Comparison of ENCODE assay signal across 8 mouse cellular contexts in genomic region chr19:53528752-53529454, GRCm38 (mm10). TPM values are rescaled to one million over a fixed set of nuclear protein-coding genes. Genes with fewer than 3 reads are reported as not detected.
DNase-seq lines count a peak whose midpoint lies in the region; ATAC-seq and TF ChIP-seq lines count a peak whose summit lies in the region.

Dusp5 (plus strand) TSS chr19:53529109.

- peak; percentile 96 for ATAC-seq in embryonic facial prominence, embryonic 14.5 days (ENCODE audit: low read depth)
- ATAC-seq in limb, embryonic 14.5 days (ENCODE audit: low FRiP score, low read depth), result peak; percentile 98
- peak; percentile 95 for ATAC-seq in midbrain, postnatal 0 days (ENCODE audit: low FRiP score)

- peaks cover 8% of the 10 kb centered on the region; the same call in 1 of the 2 replicates for H3K4me1 ChIP-seq in embryonic facial prominence, embryonic 14.5 days (ENCODE audit: control insufficient read depth, insufficient read depth, low read length)
- H3K4me1 ChIP-seq in limb, embryonic 14.5 days (ENCODE audit: control insufficient read depth, insufficient read depth, low read length), result 0 out of 2 replicates have a peak, but pooled peaks cover 8% of the 10 kb centered on the region
- no peaks in the 10 kb centered on the region for H3K4me1 ChIP-seq in midbrain, postnatal 0 days (ENCODE audit: insufficient read depth, low read length)

- H3K9me3 ChIP-seq in embryonic facial prominence, embryonic 14.5 days (ENCODE audit: control insufficient read depth, low read length), result no peaks in the 10 kb centered on the region
- H3K9me3 ChIP-seq in limb, embryonic 14.5 days (ENCODE audit: control insufficient read depth, low read length), result no peaks in the 10 kb centered on the region
- H3K9me3 ChIP-seq in midbrain, postnatal 0 days (ENCODE audit: low read length), result no peaks in the 10 kb centered on the region

- TF ChIP-seq POLR2A in limb, embryonic 14.5 days (IDR thresholded peaks at IDR 0.05; ENCODE audit: borderline replicate concordance, extremely low read depth, insufficient read depth, insufficient read length), result peak; percentile 57; the same call in 1 of the 2 replicates

- peak; percentile 93 for DNase-seq in 3T3-L1 (ENCODE audit: low read depth, low spot score)
- DNase-seq in adrenal gland, postnatal 4 days (ENCODE audit: low spot score in 2 of 2), result peak; percentile 92 to 97
- DNase-seq in embryonic facial prominence, embryonic 14.5 days (ENCODE audit: low spot score), result peak; percentile 98
- peak; percentile 97 for DNase-seq in heart, adult 8-10 months (ENCODE audit: low spot score)
- peak; percentile 98 for DNase-seq in kidney, adult 9 months
- peak; percentile 96 for DNase-seq in limb, embryonic 14.5 days (ENCODE audit: low spot score)
- DNase-seq in midbrain, postnatal 0 days (ENCODE audit: low spot score), result peak; percentile 97
- peak; percentile 97 for DNase-seq in spleen, postnatal 14 days (ENCODE audit: low spot score in 2 of 2)

- peak within 1 kb of the TSS; percentile 80 for H3K9ac ChIP-seq in embryonic facial prominence, embryonic 14.5 days (ENCODE audit: low read depth, low read length)
- peak within 1 kb of the TSS; percentile 75 for H3K9ac ChIP-seq in limb, embryonic 14.5 days (ENCODE audit: low read depth, low read length, severe bottlenecking)
- H3K9ac ChIP-seq in midbrain, postnatal 0 days (replicated peaks; ENCODE audit: low read length, poor library complexity, severe bottlenecking), result peak within 1 kb of the TSS; percentile 59

- 0 out of 2 replicates have a peak within 1 kb of the TSS, but pooled peaks have one; percentile 15 for H3K27ac ChIP-seq in embryonic facial prominence, embryonic 14.5 days (replicated peaks; ENCODE audit: low read depth, low read length)
- H3K27ac ChIP-seq in limb, embryonic 14.5 days (replicated peaks; ENCODE audit: low read depth, low read length), result no peak within 1 kb of the TSS
- H3K27ac ChIP-seq in midbrain, postnatal 0 days (ENCODE audit: low read depth, low read length), result no peak within 1 kb of the TSS

- H3K27me3 ChIP-seq in embryonic facial prominence, embryonic 14.5 days (replicated peaks; ENCODE audit: control insufficient read depth, insufficient read depth, low read length), result peaks cover 19% of the 10 kb centered on the region
- peaks cover 15% of the 10 kb centered on the region; the same call in 1 of the 2 replicates for H3K27me3 ChIP-seq in limb, embryonic 14.5 days (ENCODE audit: control insufficient read depth, insufficient read depth, low read length)
- peaks cover 26% of the 10 kb centered on the region for H3K27me3 ChIP-seq in midbrain, postnatal 0 days (ENCODE audit: insufficient read depth, low read length)

- H3K4me2 ChIP-seq in embryonic facial prominence, embryonic 14.5 days (ENCODE audit: low read depth, low read length), result peak within 1 kb of the TSS; percentile 89
- peak within 1 kb of the TSS; percentile 87 for H3K4me2 ChIP-seq in limb, embryonic 14.5 days (replicated peaks; ENCODE audit: low read depth, low read length, severe bottlenecking)
- H3K4me2 ChIP-seq in midbrain, postnatal 0 days (ENCODE audit: low read depth, low read length, poor library complexity, severe bottlenecking), result peak within 1 kb of the TSS; percentile 80

- H3K4me3 ChIP-seq in embryonic facial prominence, embryonic 14.5 days (ENCODE audit: low read depth, low read length), result peak within 1 kb of the TSS; percentile 67
- peak within 1 kb of the TSS; percentile 69 for H3K4me3 ChIP-seq in limb, embryonic 14.5 days (replicated peaks; ENCODE audit: low read length)
- peak within 1 kb of the TSS; percentile 50 for H3K4me3 ChIP-seq in midbrain, postnatal 0 days (ENCODE audit: low read depth, low read length)

- TF ChIP-seq CTCF in midbrain, postnatal 0 days (IDR thresholded peaks at IDR 0.05), result no peak; the same call in 1 of the 2 replicates

- no peaks in the 10 kb centered on the region for H3K36me3 ChIP-seq in embryonic facial prominence, embryonic 14.5 days (ENCODE audit: control insufficient read depth, insufficient read depth, low read length)
- H3K36me3 ChIP-seq in limb, embryonic 14.5 days (ENCODE audit: control insufficient read depth, insufficient read depth, low read length), result no peaks in the 10 kb centered on the region
- no peaks in the 10 kb centered on the region for H3K36me3 ChIP-seq in midbrain, postnatal 0 days (ENCODE audit: insufficient read depth, low read length)

- WGBS in embryonic facial prominence, embryonic 14.5 days, result 0% methylated on average over 21 of the region's 84 CpGs
- WGBS in limb, embryonic 14.5 days, result under 1% methylated on average over 74 of the region's 84 CpGs
- under 1% methylated on average over 73 of the region's 84 CpGs for WGBS in midbrain, postnatal 0 days

RNA-seq across cellular contexts. Expression of gene Dusp5, which starts in this region (rescaled TPM):
- 1 to 10 TPM; 6.0 to 7.9 TPM for total RNA-seq in adrenal gland, postnatal 4 days (2021)
- 2.2 and 3.3 TPM in 2 replicates for polyA plus RNA-seq in embryonic facial prominence, embryonic 14.5 days (2014; fragmentation: Nextera tagmentation; extraction: Ambion mirVana)
- 1 to 10 TPM; 3.1 to 5.6 (median 4.2) TPM for total RNA-seq in heart, adult 8-10 months (2022)
- 1.9 and 2.7 TPM in 2 replicates for polyA plus RNA-seq in limb, embryonic 14.5 days (2012; rRNA removed)
- 1.1 and 2.2 TPM in 2 replicates for polyA plus RNA-seq in limb, embryonic 14.5 days (2014; fragmentation: Nextera tagmentation; extraction: Ambion mirVana)
- total RNA-seq in midbrain, postnatal 0 days (2014; rRNA removed), result 4.2 and 11.2 TPM in 2 replicates
- 2.2 and 2.5 TPM in 2 replicates for polyA plus RNA-seq in midbrain, postnatal 0 days (2015; fragmentation: Nextera tagmentation; extraction: Ambion mirVana)
